Mouse (Mus musculus): ENCODE measurements at regions not wholly inside any gene's neighbourhood (a gene's known extent, or its start where the extent isn't known, plus 50 kb on each side); places are given as distances from the start of the nearest gene placed in this dataset.

- Histone ChIP-seq H3K9me3 (ENCODE audit: low read length) (no peaks in the 10 kb centered on the region), H3K4me3 (ENCODE audit: low read length) (no peak overlapping the region), H3K4me1 (ENCODE audit: insufficient read depth, low read length) (no peaks in the 10 kb centered on the region), H3K9ac (replicated peaks; ENCODE audit: low read length) (no peak overlapping the region), H3K27ac (ENCODE audit: low read length) (no peak overlapping the region), H3K27me3 (ENCODE audit: insufficient read depth, low read length) (no peaks in the 10 kb centered on the region), H3K4me2 (replicated peaks; ENCODE audit: low read depth, low read length) (no peak overlapping the region), H3K36me3 (ENCODE audit: insufficient read depth, low read length) (no peaks in the 10 kb centered on the region)
- ATAC-seq (ENCODE audit: low FRiP score, low TSS enrichment): no peak
- 0% methylated on average over 1 of the region's 1 CpGs for WGBS
Observed at GRCm38 (mm10) chr10:51792030-51792429, 114.5 kb downstream of the Rfx6 start.

- no peak for ATAC-seq (ENCODE audit: low FRiP score, low TSS enrichment)
- no peak overlapping the region for H3K27ac ChIP-seq (ENCODE audit: low read length)
- H3K9me3 ChIP-seq (ENCODE audit: low read length): no peaks in the 10 kb centered on the region
- no peaks in the 10 kb centered on the region for H3K27me3 ChIP-seq (ENCODE audit: insufficient read depth, low read length)
- 88% methylated on average over 7 of the region's 7 CpGs for WGBS
- no peak overlapping the region for H3K4me3 ChIP-seq (ENCODE audit: low read length)
- H3K9ac ChIP-seq (replicated peaks; ENCODE audit: low read length): no peak overlapping the region
- no peaks in the 10 kb centered on the region for H3K36me3 ChIP-seq (ENCODE audit: insufficient read depth, low read length)
- H3K4me2 ChIP-seq (replicated peaks; ENCODE audit: low read depth, low read length): no peak overlapping the region
- no peaks in the 10 kb centered on the region for H3K4me1 ChIP-seq (ENCODE audit: insufficient read depth, low read length)
Observed at GRCm38 (mm10) chr10:51793876-51794275, 116.3 kb downstream of the Rfx6 start.

- Histone ChIP-seq H3K4me1 (ENCODE audit: insufficient read depth, low read length) (no peaks in the 10 kb centered on the region), H3K4me3 (ENCODE audit: low read length) (no peak overlapping the region), H3K4me2 (replicated peaks; ENCODE audit: low read depth, low read length) (no peak overlapping the region), H3K9me3 (ENCODE audit: low read length) (no peaks in the 10 kb centered on the region), H3K36me3 (ENCODE audit: insufficient read depth, low read length) (no peaks in the 10 kb centered on the region), H3K9ac (replicated peaks; ENCODE audit: low read length) (no peak overlapping the region), H3K27ac (ENCODE audit: low read length) (no peak overlapping the region), H3K27me3 (ENCODE audit: insufficient read depth, low read length) (no peaks in the 10 kb centered on the region)
- 46% methylated on average over 1 of the region's 1 CpGs for WGBS
- no peak for ATAC-seq (ENCODE audit: low FRiP score, low TSS enrichment)
Observed at GRCm38 (mm10) chr10:51816626-51817025, 139.1 kb downstream of the Rfx6 start.

DNA sequence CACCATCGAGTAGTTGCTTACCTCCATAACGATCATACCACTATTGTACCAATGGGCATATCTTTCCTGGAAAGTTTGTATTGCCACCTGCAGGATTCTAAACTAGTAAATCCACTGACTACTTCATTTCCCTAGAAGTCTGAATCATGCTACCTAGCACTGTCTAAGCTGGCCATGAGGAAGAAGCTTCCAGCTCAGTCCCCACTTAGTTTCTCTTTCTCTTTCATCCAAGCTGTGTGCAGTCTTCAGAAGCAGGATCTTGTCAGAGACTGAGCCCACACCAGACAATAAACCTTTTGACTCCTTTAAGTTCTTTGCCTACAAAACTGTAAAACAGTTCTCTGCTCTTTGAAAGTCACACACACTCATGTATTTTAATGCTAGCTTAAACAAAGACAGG, 146.3 kb downstream of the Rfx6 start:
- no peak for ATAC-seq (ENCODE audit: low FRiP score, low TSS enrichment)
- H3K4me3 ChIP-seq (ENCODE audit: low read length): no peak overlapping the region
- H3K4me1 ChIP-seq (ENCODE audit: insufficient read depth, low read length): no peaks in the 10 kb centered on the region
- WGBS: 88% methylated on average over 2 of the region's 2 CpGs
- no peak overlapping the region for H3K9ac ChIP-seq (replicated peaks; ENCODE audit: low read length)
- H3K9me3 ChIP-seq (ENCODE audit: low read length): no peaks in the 10 kb centered on the region
- H3K27ac ChIP-seq (ENCODE audit: low read length): no peak overlapping the region
- H3K36me3 ChIP-seq (ENCODE audit: insufficient read depth, low read length): no peaks in the 10 kb centered on the region
- H3K27me3 ChIP-seq (ENCODE audit: insufficient read depth, low read length): no peaks in the 10 kb centered on the region
- no peak overlapping the region for H3K4me2 ChIP-seq (replicated peaks; ENCODE audit: low read depth, low read length)

GRCm38 (mm10) chr10:51826431-51826964, 148.9 kb downstream of the Rfx6 start:
- Histone ChIP-seq H3K4me3 (ENCODE audit: low read length) (no peak overlapping the region), H3K27ac (ENCODE audit: low read length) (no peak overlapping the region), H3K9me3 (ENCODE audit: low read length) (no peaks in the 10 kb centered on the region), H3K4me1 (ENCODE audit: insufficient read depth, low read length) (no peaks in the 10 kb centered on the region), H3K4me2 (replicated peaks; ENCODE audit: low read depth, low read length) (no peak overlapping the region), H3K36me3 (ENCODE audit: insufficient read depth, low read length) (no peaks in the 10 kb centered on the region), H3K27me3 (ENCODE audit: insufficient read depth, low read length) (no peaks in the 10 kb centered on the region), H3K9ac (replicated peaks; ENCODE audit: low read length) (no peak overlapping the region)
- WGBS: 90% methylated on average over 6 of the region's 6 CpGs
- no peak for ATAC-seq (ENCODE audit: low FRiP score, low TSS enrichment)

DNA sequence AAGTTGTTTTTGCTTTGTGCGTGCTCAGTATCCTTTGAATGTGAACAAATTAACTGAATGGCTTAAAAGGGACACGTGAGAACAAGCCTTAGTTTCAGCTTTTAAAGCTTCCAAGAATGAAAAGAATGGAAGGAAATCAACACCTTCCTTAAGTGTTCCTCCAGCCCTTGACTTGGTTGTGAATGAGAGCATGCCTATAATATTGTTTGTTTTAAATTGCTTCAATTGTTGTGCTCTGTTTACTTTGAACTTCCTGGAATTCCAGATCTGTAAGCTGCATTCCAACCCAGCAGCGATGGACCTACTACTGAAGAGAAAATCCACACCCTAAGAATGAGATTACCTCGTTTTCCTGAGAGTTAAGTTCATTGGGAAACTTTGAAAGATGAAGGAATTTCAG, 154.9 kb downstream of the Rfx6 start:
- ATAC-seq (ENCODE audit: low FRiP score, low TSS enrichment): no peak
- WGBS: 70% methylated on average over 4 of the region's 4 CpGs
- H3K4me2 ChIP-seq (replicated peaks; ENCODE audit: low read depth, low read length): no peak overlapping the region

DNA sequence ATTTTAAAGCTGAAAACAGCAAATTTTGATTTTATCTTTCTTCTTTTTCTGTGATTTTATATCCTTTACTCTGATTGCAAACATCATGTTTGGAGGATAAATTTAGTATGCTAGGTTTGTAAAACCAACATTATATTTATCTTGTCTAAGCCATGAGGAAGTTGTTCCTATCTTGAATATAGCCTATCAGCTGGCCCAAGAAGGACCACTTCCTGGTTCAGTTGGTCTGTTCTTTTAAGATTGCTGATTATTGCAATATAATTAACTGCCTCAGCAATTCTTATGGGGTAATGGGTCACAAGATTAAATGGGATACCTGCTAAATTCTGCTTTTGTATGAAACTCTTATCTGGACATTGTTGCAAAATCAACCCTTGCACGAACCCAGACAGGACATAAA, 165.5 kb downstream of the Rfx6 start:
- no peaks in the 10 kb centered on the region for H3K36me3 ChIP-seq (ENCODE audit: insufficient read depth, low read length)
- no peak overlapping the region for H3K4me3 ChIP-seq (ENCODE audit: low read length)
- no peak overlapping the region for H3K27ac ChIP-seq (ENCODE audit: low read length)
- 65% methylated on average over 1 of the region's 1 CpGs for WGBS
- H3K27me3 ChIP-seq (ENCODE audit: insufficient read depth, low read length): no peaks in the 10 kb centered on the region
- H3K4me1 ChIP-seq (ENCODE audit: insufficient read depth, low read length): no peaks in the 10 kb centered on the region
- H3K9me3 ChIP-seq (ENCODE audit: low read length): no peaks in the 10 kb centered on the region
- no peak overlapping the region for H3K4me2 ChIP-seq (replicated peaks; ENCODE audit: low read depth, low read length)
- no peak overlapping the region for H3K9ac ChIP-seq (replicated peaks; ENCODE audit: low read length)
- no peak for ATAC-seq (ENCODE audit: low FRiP score, low TSS enrichment)

More for the DNA sequence above, 154.9 kb downstream of the Rfx6 start:
- Histone ChIP-seq H3K4me3 (ENCODE audit: low read length) (no peak overlapping the region), H3K36me3 (ENCODE audit: insufficient read depth, low read length) (no peaks in the 10 kb centered on the region), H3K27me3 (ENCODE audit: insufficient read depth, low read length) (no peaks in the 10 kb centered on the region), H3K9me3 (ENCODE audit: low read length) (no peaks in the 10 kb centered on the region), H3K9ac (replicated peaks; ENCODE audit: low read length) (no peak overlapping the region), H3K4me1 (ENCODE audit: insufficient read depth, low read length) (no peaks in the 10 kb centered on the region), H3K27ac (ENCODE audit: low read length) (no peak overlapping the region)

- Histone ChIP-seq H3K27ac (ENCODE audit: low read length) (no peak overlapping the region), H3K27me3 (ENCODE audit: insufficient read depth, low read length) (no peaks in the 10 kb centered on the region), H3K36me3 (ENCODE audit: insufficient read depth, low read length) (no peaks in the 10 kb centered on the region), H3K9ac (replicated peaks; ENCODE audit: low read length) (no peak overlapping the region), H3K4me2 (replicated peaks; ENCODE audit: low read depth, low read length) (no peak overlapping the region), H3K4me1 (ENCODE audit: insufficient read depth, low read length) (no peaks in the 10 kb centered on the region), H3K9me3 (ENCODE audit: low read length) (no peaks in the 10 kb centered on the region), H3K4me3 (ENCODE audit: low read length) (no peak overlapping the region)
- 56% methylated on average over 4 of the region's 4 CpGs for WGBS
- ATAC-seq (ENCODE audit: low FRiP score, low TSS enrichment): peak; percentile 65; the same call in 1 of the 2 replicates
Observed at GRCm38 (mm10) chr10:51846287-51846686, 168.7 kb downstream of the Rfx6 start.

DNA sequence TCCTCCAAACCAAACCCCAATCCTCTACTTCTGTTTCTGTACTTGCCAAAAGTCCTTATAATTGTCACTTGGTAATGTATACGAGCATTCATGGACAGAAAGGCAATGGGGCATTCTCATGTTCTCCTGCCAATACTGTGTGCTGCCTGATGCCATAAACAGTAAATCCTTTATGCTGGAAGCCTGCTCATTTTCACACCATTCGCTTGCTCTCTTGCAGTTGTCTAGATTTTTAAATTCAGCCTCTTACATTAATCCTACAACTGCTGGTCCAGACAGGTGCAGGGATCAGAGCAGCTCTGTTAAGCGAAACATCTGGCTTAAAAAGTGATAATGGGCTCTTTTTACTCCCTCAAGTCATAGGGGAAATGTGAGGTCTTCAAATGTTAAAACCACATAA, 152.9 kb upstream of the Vgll2 start:
- H3K27me3 ChIP-seq (ENCODE audit: insufficient read depth, low read length): no peaks in the 10 kb centered on the region
- ATAC-seq (ENCODE audit: low FRiP score, low TSS enrichment): no peak
- H3K9ac ChIP-seq (replicated peaks; ENCODE audit: low read length): no peak overlapping the region
- no peaks in the 10 kb centered on the region for H3K4me1 ChIP-seq (ENCODE audit: insufficient read depth, low read length)
- H3K4me3 ChIP-seq (ENCODE audit: low read length): no peak overlapping the region
- WGBS: 78% methylated on average over 3 of the region's 3 CpGs
- H3K4me2 ChIP-seq (replicated peaks; ENCODE audit: low read depth, low read length): no peak overlapping the region
- H3K9me3 ChIP-seq (ENCODE audit: low read length): no peaks in the 10 kb centered on the region
- H3K27ac ChIP-seq (ENCODE audit: low read length): no peak overlapping the region
- H3K36me3 ChIP-seq (ENCODE audit: insufficient read depth, low read length): no peaks in the 10 kb centered on the region

DNA sequence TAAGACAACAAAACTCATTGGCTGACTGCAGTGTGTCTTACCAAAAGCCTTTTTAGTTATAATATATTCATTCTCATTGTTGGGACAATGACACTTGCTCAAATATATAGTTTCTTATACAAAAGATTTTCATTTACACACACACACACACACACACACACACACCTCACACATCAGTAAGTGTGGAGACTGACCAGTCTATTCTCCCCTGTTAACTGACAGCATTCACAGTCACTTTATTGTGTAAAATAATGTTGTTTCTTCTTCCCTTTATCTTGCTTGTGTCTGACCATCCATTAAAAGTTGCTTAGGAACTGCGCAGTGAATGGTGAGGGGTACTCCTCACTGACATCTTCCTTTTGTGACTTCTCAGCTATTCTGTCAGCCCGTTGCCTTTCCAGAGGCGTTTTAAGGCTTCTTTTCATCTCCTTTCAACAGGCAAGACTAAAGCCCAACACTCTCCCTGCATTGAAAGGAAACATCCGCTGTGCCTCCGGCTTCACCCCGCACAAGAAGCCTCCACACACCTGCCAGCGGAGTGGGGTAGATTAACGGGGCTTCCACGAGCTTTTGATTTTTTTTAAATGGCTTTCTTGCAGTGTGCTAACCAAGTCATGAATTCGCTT, 111.1 kb upstream of the Vgll2 start:
- Histone ChIP-seq H3K36me3 (ENCODE audit: insufficient read depth, low read length) (no peaks in the 10 kb centered on the region), H3K4me3 (ENCODE audit: low read length) (no peak overlapping the region), H3K9ac (replicated peaks; ENCODE audit: low read length) (no peak overlapping the region), H3K4me2 (replicated peaks; ENCODE audit: low read depth, low read length) (no peak overlapping the region), H3K4me1 (ENCODE audit: insufficient read depth, low read length) (no peaks in the 10 kb centered on the region), H3K27me3 (ENCODE audit: insufficient read depth, low read length) (no peaks in the 10 kb centered on the region), H3K27ac (ENCODE audit: low read length) (no peak overlapping the region), H3K9me3 (ENCODE audit: low read length) (no peaks in the 10 kb centered on the region)
- ATAC-seq (ENCODE audit: low FRiP score, low TSS enrichment): no peak
- WGBS: 48% methylated on average over 10 of the region's 10 CpGs
